Mouse (Mus musculus): Measurements from ENCODE around the gene Gm17651.
A peak's percentile ranks its signal among the peaks of the same experiment; 100 is the strongest.

Gene Gm17651

DNA sequence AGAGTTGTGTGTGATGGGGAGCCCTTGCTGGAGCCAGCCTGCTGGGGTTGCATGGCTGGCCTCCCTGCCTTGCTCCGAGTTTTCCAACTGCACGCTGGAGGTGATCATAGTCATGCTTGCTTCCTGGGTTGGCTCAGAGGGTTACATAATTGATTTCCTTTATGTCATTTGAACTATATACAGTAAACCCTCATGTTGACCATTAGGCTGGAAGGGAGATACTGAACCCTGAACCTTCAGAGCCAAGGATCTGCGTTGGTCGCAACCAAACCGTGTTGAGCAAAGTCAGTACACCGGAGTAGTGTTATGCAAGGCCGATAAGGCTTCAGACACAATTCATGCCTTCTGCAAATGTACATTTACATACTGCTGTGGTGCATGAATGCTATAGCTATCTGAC lies 46.6 kb downstream of the Gm17651 start:
- peak; percentile 17 to 33 for DNase-seq

DNA sequence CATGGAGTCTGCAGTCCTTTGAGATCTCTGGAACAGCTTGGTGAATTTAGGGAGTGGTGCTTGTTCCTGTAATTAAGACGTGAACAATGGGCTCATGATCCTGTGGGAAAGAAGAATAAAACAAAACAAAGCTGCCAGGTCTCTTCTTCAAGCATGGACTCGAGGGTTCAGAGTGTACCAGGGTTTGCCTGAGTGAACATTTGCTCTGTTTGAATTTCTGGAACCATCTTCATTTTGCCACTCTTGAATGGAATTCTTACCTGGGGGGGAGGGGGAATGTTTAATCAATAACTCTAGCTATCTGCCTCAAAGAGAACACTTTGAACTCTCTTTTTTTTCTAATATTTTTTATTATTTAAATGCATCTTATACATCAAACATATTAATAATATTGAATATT lies 49.9 kb downstream of the Gm17651 start:
- peak; percentile 50 for DNase-seq
